In the genomic region with DNA sequence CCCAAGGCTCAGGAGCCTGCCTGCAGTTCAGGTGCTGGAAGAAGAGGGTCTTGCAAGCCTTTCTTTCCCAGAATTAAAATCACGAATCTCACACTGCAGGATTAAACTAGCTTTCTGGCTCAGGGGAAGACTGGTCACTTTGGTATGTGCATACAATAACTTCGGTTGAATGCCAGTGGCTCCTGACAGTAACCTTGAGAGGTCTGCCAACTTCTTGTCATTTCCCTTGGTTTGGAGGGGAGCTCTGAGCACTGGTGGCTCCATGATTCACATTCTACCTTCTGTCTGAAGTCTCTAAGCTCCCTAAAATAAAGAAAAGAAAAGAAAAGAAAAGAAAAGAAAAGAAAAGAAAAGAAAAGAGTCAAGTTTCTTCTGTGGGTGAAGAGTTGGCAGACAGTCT, we compare ENCODE assay signal across 21 mouse cellular contexts. TPM values are rescaled to one million over a fixed set of nuclear protein-coding genes. Genes with fewer than 3 reads are reported as not detected.
DNase-seq lines count a peak whose midpoint lies in the region; ATAC-seq lines count a peak whose summit lies in the region.
"Had no signal": no experiment of that assay in that cellular context is flagged by ENCODE, and none has a peak within 500 bp of the region (broad histone marks: within the 10 kb centered on the region; RNA-seq: fewer than 3 reads in every experiment).

No protein-coding gene starts in this region.

- 39% methylated on average over 2 of the region's 2 CpGs for WGBS in liver, embryonic 12.5 days (ENCODE audit: insufficient replicate concordance)
- WGBS in liver, embryonic 16.5 days (ENCODE audit: insufficient replicate concordance), result 30% methylated on average over 2 of the region's 2 CpGs
- WGBS in forebrain, embryonic 16.5 days, result 36% methylated on average over 2 of the region's 2 CpGs
- WGBS in kidney, embryonic 14.5 days, result 57% methylated on average over 2 of the region's 2 CpGs

- no peak overlapping the region for H3K4me3 ChIP-seq in liver, embryonic 12.5 days
- no peak overlapping the region for H3K4me3 ChIP-seq in liver, embryonic 16.5 days (ENCODE audit: low read depth, low read length)
- no peak overlapping the region for H3K4me3 ChIP-seq in forebrain, embryonic 16.5 days (replicated peaks; ENCODE audit: low read length)
- H3K4me3 ChIP-seq in kidney, embryonic 14.5 days (ENCODE audit: low read length), result no peak overlapping the region
- H3K4me3 ChIP-seq: embryonic facial prominence, embryonic 13.5 days; forebrain, embryonic 13.5 days; gastrocnemius, adult 2 months had no signal

- peak overlapping the region; percentile 52 for H3K9ac ChIP-seq in liver, embryonic 12.5 days
- peak overlapping the region; percentile 40 for H3K9ac ChIP-seq in liver, embryonic 16.5 days (ENCODE audit: low read depth, low read length)
- H3K9ac ChIP-seq in forebrain, embryonic 16.5 days (replicated peaks; ENCODE audit: low read depth, low read length), result no peak overlapping the region
- H3K9ac ChIP-seq in kidney, embryonic 14.5 days (ENCODE audit: low read depth, low read length), result no peak overlapping the region
- H3K9ac ChIP-seq: embryonic facial prominence, embryonic 13.5 days; forebrain, embryonic 13.5 days had no signal

- peak overlapping the region; percentile 57 for H3K4me2 ChIP-seq in liver, embryonic 12.5 days
- peak overlapping the region; percentile 54 for H3K4me2 ChIP-seq in liver, embryonic 16.5 days (ENCODE audit: low read depth, low read length)
- H3K4me2 ChIP-seq in forebrain, embryonic 16.5 days (ENCODE audit: low read length), result no peak overlapping the region
- no peak overlapping the region for H3K4me2 ChIP-seq in kidney, embryonic 14.5 days (replicated peaks; ENCODE audit: low read depth, low read length)
- H3K4me2 ChIP-seq: embryonic facial prominence, embryonic 13.5 days; forebrain, embryonic 13.5 days; heart, embryonic 11.5 days had no signal

- peak; percentile 24 to 69 for DNase-seq in adrenal gland, adult (ENCODE audit: inconsistent age in 2 of 2, low spot score in 1 of 2)
- no peak for DNase-seq in adrenal gland, postnatal 4 days (ENCODE audit: low spot score in 2 of 2)
- no peak for DNase-seq in liver
- DNase-seq in adrenal gland, postnatal 14 days, result peak; percentile 16
- DNase-seq: cerebellum, adult 2 months; cerebellum, postnatal 25 days; gastrocnemius, adult 2 months; kidney, adult 11 months; lung, adult 18-20 months; thymus, adult 18-20 months; thymus, postnatal 4 days had no signal

- no peaks in the 10 kb centered on the region for H3K36me3 ChIP-seq in liver, embryonic 12.5 days
- no peaks in the 10 kb centered on the region for H3K36me3 ChIP-seq in liver, embryonic 16.5 days (ENCODE audit: control insufficient read depth, insufficient read depth)
- H3K36me3 ChIP-seq in forebrain, embryonic 16.5 days (ENCODE audit: control insufficient read depth, insufficient read depth), result no peaks in the 10 kb centered on the region
- no peaks in the 10 kb centered on the region for H3K36me3 ChIP-seq in kidney, embryonic 14.5 days (ENCODE audit: control insufficient read depth, insufficient read depth, low read length)
- H3K36me3 ChIP-seq: embryonic facial prominence, embryonic 13.5 days had no signal

- H3K4me1 ChIP-seq in liver, embryonic 12.5 days, result peaks cover 30% of the 10 kb centered on the region
- peaks cover 30% of the 10 kb centered on the region for H3K4me1 ChIP-seq in liver, embryonic 16.5 days (ENCODE audit: control insufficient read depth, low read depth, low read length)
- H3K4me1 ChIP-seq in forebrain, embryonic 16.5 days (replicated peaks; ENCODE audit: control insufficient read depth, insufficient read depth, low read length), result peaks cover 26% of the 10 kb centered on the region
- H3K4me1 ChIP-seq in kidney, embryonic 14.5 days (ENCODE audit: control insufficient read depth, insufficient read depth, low read length), result peaks cover 8% of the 10 kb centered on the region; the same call in 1 of the 2 replicates

- H3K9me3 ChIP-seq in liver, embryonic 12.5 days (replicated peaks), result no peaks in the 10 kb centered on the region
- H3K9me3 ChIP-seq in liver, embryonic 16.5 days (replicated peaks; ENCODE audit: control insufficient read depth, low read length), result no peaks in the 10 kb centered on the region
- H3K9me3 ChIP-seq in forebrain, embryonic 16.5 days (ENCODE audit: control insufficient read depth, low read length), result no peaks in the 10 kb centered on the region
- H3K9me3 ChIP-seq in kidney, embryonic 14.5 days (ENCODE audit: control insufficient read depth, low read length), result no peaks in the 10 kb centered on the region
- H3K9me3 ChIP-seq: embryonic facial prominence, embryonic 13.5 days; forebrain, embryonic 13.5 days had no signal

- no peaks in the 10 kb centered on the region for H3K27me3 ChIP-seq in liver, embryonic 12.5 days (replicated peaks)
- no peaks in the 10 kb centered on the region for H3K27me3 ChIP-seq in liver, embryonic 16.5 days (ENCODE audit: control insufficient read depth, insufficient read depth, low read depth, low read length)
- no peaks in the 10 kb centered on the region for H3K27me3 ChIP-seq in forebrain, embryonic 16.5 days (replicated peaks; ENCODE audit: control insufficient read depth, insufficient read depth, low read length)
- no peaks in the 10 kb centered on the region for H3K27me3 ChIP-seq in kidney, embryonic 14.5 days (ENCODE audit: control insufficient read depth, insufficient read depth, low read length)
- H3K27me3 ChIP-seq: embryonic facial prominence, embryonic 13.5 days; forebrain, embryonic 13.5 days had no signal

- ATAC-seq in liver, embryonic 12.5 days, result no peak
- no peak for ATAC-seq in liver, embryonic 16.5 days (ENCODE audit: low read depth)
- ATAC-seq in forebrain, embryonic 16.5 days, result no peak
- ATAC-seq in kidney, embryonic 14.5 days (ENCODE audit: low FRiP score, low TSS enrichment), result no peak
- ATAC-seq: forebrain, embryonic 13.5 days; hindbrain, postnatal 0 days had no signal

- H3K27ac ChIP-seq in liver, embryonic 12.5 days, result peak overlapping the region; percentile 83
- peak overlapping the region; percentile 79 for H3K27ac ChIP-seq in liver, embryonic 16.5 days (ENCODE audit: low read length)
- H3K27ac ChIP-seq in forebrain, embryonic 16.5 days (ENCODE audit: low read length), result no peak overlapping the region
- no peak overlapping the region for H3K27ac ChIP-seq in kidney, embryonic 14.5 days (ENCODE audit: low read depth, low read length)
- H3K27ac ChIP-seq: embryonic facial prominence, embryonic 13.5 days; gastrocnemius, adult 2 months; hindbrain, postnatal 0 days; kidney, postnatal 0 days had no signal

RNA-seq across cellular contexts. Expression of a gene that starts 16.4 kb away (rescaled TPM):
- total RNA-seq in adrenal gland, postnatal 4 days (2021), result 100 to 1,000 TPM; 347 to 381 TPM
- polyA plus RNA-seq in liver, embryonic 12.5 days (2016; fragmentation: Nextera tagmentation; extraction: Ambion mirVana), result 3.4 and 5.3 TPM in 2 replicates
- 242 and 293 TPM in 2 replicates for total RNA-seq in adrenal gland, postnatal 14 days (2021)
- 4.4 and 4.9 TPM in 2 replicates for polyA plus RNA-seq in liver, embryonic 16.5 days (2015; fragmentation: Nextera tagmentation; extraction: Ambion mirVana)
- 3.3 and 4.2 TPM in 2 replicates for polyA plus RNA-seq in forebrain, embryonic 16.5 days (2015; fragmentation: Nextera tagmentation; extraction: Ambion mirVana)
- polyA plus RNA-seq in kidney, embryonic 14.5 days (2014; fragmentation: Nextera tagmentation; extraction: Ambion mirVana), result 9.0 and 10.0 TPM in 2 replicates
- polyA plus RNA-seq: midbrain, embryonic 14.5 days had no signal

Comparison
In these comparisons a context has a peak if more than half of its experiments do, and no peak if none do; other contexts are left out.
1. DNase-seq: peak in adrenal gland, adult (2 of 2) and adrenal gland, postnatal 14 days (single experiment); none in adrenal gland, postnatal 4 days (0 of 2) and liver (single experiment).
2. H3K27ac ChIP-seq: peak in liver, embryonic 12.5 days (single experiment) and liver, embryonic 16.5 days (single experiment); none in forebrain, embryonic 16.5 days (single experiment) and kidney, embryonic 14.5 days (single experiment).
3. H3K4me2 ChIP-seq: peak in liver, embryonic 12.5 days (single experiment) and liver, embryonic 16.5 days (single experiment); none in forebrain, embryonic 16.5 days (single experiment) and kidney, embryonic 14.5 days (single experiment).
4. H3K9ac ChIP-seq: peak in liver, embryonic 12.5 days (single experiment) and liver, embryonic 16.5 days (single experiment); none in forebrain, embryonic 16.5 days (single experiment) and kidney, embryonic 14.5 days (single experiment).